Mouse (Mus musculus) lung, adult 2 months (tissue): ENCODE data around the gene Pcdh9.

Experiments used
- CTCF ChIP-seq: fragments of 200-500 bp; IDR thresholded peaks from 2 replicates; pipeline ENCODE4 v1.5.1; 2011; ENCODE audit warnings: mild to moderate bottlenecking, low read length, control low read depth; ENCODE audit not compliant: insufficient read depth
- POLR2A ChIP-seq: fragments of 200-500 bp; IDR thresholded peaks from 2 replicates; pipeline ENCODE4 v1.6.1; 2011; ENCODE audit warnings: low read depth, mild to moderate bottlenecking, control low read depth, low read length, borderline replicate concordance; ENCODE audit errors: extremely low read depth

- TF ChIP-seq POLR2A, result no peak
- no peak for TF ChIP-seq CTCF
These were observed 541.3 kb downstream of the Pcdh9 start for GRCm38 (mm10) chr14:93349166-93349565.
